Mouse (Mus musculus) 3134 (cell line): ENCODE data around the gene Glycam1.

Experiments used
- DNase-seq: peaks from one replicate; pipeline ENCODE4 v3.0.0-alpha.2; 2011; ENCODE audit warnings: low spot score; ENCODE audit not compliant: insufficient read length; ENCODE audit errors: extremely low read depth

Gene Glycam1

GRCm38 (mm10) chr15:103519386-103520378, 45.2 kb downstream of the Glycam1 start:
- DNase-seq = no peak

- no peak for DNase-seq
Measured at GRCm38 (mm10) chr15:103518600-103519385, 46.1 kb downstream of the Glycam1 start.

GRCm38 (mm10) chr15:103514914-103515313, 50.0 kb downstream of the Glycam1 start:
- no peak for DNase-seq

GRCm38 (mm10) chr15:103514119-103514518, 50.8 kb downstream of the Glycam1 start:
- no peak for DNase-seq

- no peak for DNase-seq
Measured at GRCm38 (mm10) chr15:103513621-103514031, 51.3 kb downstream of the Glycam1 start.
